Mouse (Mus musculus) intestine, embryonic 15.5 days (tissue): Measurements from ENCODE around the gene Gm853. TPM values are rescaled to one million over a fixed set of nuclear protein-coding genes. Genes with fewer than 3 reads are reported as not detected.

Experiments used
- ATAC-seq: fragments of 200-750 bp; cut with Nextera tagmentation; 2 replicates; pipeline ENCODE4 v1.8.0; 2017; ENCODE audit warnings: moderate TSS enrichment, moderate library complexity
- H3K27ac ChIP-seq: fragments of 300-500 bp; sonication (generic); 2 replicates; pipeline ENCODE4 v1.5.1; 2015; ENCODE audit warnings: mild to moderate bottlenecking, inconsistent platforms
- H3K27me3 ChIP-seq: fragments of 300-500 bp; sonication (generic); replicated peaks from 2 replicates; pipeline ENCODE4 v1.6.1; 2015; ENCODE audit warnings: inconsistent platforms
- H3K36me3 ChIP-seq: fragments of 300-500 bp; sonication (generic); 2 replicates; pipeline ENCODE4 v1.6.1; 2015; ENCODE audit warnings: inconsistent platforms
- H3K4me1 ChIP-seq: fragments of 300-500 bp; sonication (generic); replicated peaks from 2 replicates; pipeline ENCODE4 v1.6.1; 2015; ENCODE audit warnings: inconsistent platforms
- H3K4me2 ChIP-seq: fragments of 300-500 bp; sonication (generic); replicated peaks from 2 replicates; pipeline ENCODE4 v1.6.1; 2015; ENCODE audit warnings: mild to moderate bottlenecking, inconsistent platforms
- H3K4me3 ChIP-seq: fragments of 300-500 bp; sonication (generic); replicated peaks from 2 replicates; pipeline ENCODE4 v1.5.1; 2015; ENCODE audit warnings: inconsistent platforms
- H3K9ac ChIP-seq: fragments of 300-500 bp; sonication (generic); 2 replicates; pipeline ENCODE4 v1.6.1; 2015; ENCODE audit warnings: inconsistent platforms
- H3K9me3 ChIP-seq: fragments of 300-500 bp; sonication (generic); 2 replicates; pipeline ENCODE4 v1.6.1; 2016; ENCODE audit warnings: inconsistent platforms
- WGBS: fragments of 180-500 bp; shearing (Covaris S2); methylation state at CpG from one replicate; pipeline ENCODE4 v1.1.7; 2015; 5-methylcytosine and 5-hydroxymethylcytosine counted together
- polyA plus RNA-seq: library from polyadenylated mRNA; unstranded; fragments of >200 nt; fragmentation: Nextera tagmentation; extraction: Ambion mirVana; gene quantifications from 2 replicates; pipeline ENCODE4 v1.2.1, GENCODE M21; 2015

Gm853 gene
- polyA plus RNA-seq, 1 experiment from 2014 or later: not detected

DNA sequence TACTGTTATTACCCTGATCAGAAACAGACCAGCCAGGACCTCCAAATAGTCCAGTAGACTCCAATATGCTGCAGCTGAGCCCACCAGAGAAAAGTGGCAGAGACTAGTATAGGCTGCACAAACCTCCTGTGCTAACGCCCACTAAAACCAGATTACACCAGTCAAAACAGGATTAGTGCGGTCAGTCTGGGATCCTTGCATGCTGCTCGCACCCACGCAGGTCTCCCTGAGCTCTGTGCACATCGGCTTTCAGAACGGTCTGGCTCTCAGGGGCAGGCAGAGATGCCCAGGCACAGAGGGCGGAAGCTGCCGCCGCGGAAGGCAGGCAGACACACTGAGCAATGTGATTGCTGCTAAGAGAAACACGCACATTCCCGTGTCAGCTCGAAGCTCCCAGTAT, 39.2 kb downstream of the Gm853 start:
- Histone ChIP-seq H3K9me3 (no peaks in the 10 kb centered on the region), H3K4me2 (no peak overlapping the region), H3K4me1 (0 out of 2 replicates have a peak, but pooled peaks cover 4% of the 10 kb centered on the region), H3K9ac (no peak overlapping the region; the same call in 1 of the 2 replicates), H3K27me3 (no peaks in the 10 kb centered on the region), H3K4me3 (no peak overlapping the region), H3K27ac (no peak overlapping the region), H3K36me3 (no peaks in the 10 kb centered on the region)
- no peak for ATAC-seq
- 63% methylated on average over 13 of the region's 13 CpGs for WGBS

DNA sequence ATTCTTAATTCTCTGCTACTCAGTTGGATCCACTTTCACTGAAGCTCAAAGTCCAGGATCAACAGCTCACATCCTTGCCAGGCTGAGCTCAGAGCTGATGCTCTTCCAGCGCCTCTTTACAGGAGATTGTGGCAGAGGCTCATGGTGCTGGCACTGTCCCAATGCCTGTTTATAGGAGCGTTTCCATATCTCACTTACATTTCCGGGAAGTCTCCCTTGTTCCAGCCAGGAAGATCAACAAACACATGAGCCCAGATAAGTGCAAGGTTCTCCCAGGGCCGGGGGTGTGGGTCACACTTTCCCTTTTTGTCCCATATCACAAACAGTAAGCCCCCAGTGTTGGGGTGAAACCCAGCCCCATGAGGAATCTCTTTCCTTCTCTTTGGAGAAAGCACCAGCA, 40.3 kb downstream of the Gm853 start:
- WGBS: 33% methylated on average over 4 of the region's 4 CpGs

GRCm38 (mm10) chr4:130180909-130181602, 41.1 kb downstream of the Gm853 start:
- 75% methylated on average over 7 of the region's 7 CpGs for WGBS
- no peaks in the 10 kb centered on the region for H3K9me3 ChIP-seq
- ATAC-seq: no peak
- no peak overlapping the region for H3K4me2 ChIP-seq
- H3K36me3 ChIP-seq: no peaks in the 10 kb centered on the region
- H3K4me3 ChIP-seq: no peak overlapping the region
- no peak overlapping the region for H3K9ac ChIP-seq
- no peak overlapping the region for H3K27ac ChIP-seq
- peaks cover 16% of the 10 kb centered on the region for H3K4me1 ChIP-seq
- no peaks in the 10 kb centered on the region for H3K27me3 ChIP-seq

More for the DNA sequence above, 40.3 kb downstream of the Gm853 start:
- H3K36me3 ChIP-seq: no peaks in the 10 kb centered on the region
- H3K9me3 ChIP-seq: no peaks in the 10 kb centered on the region
- H3K27me3 ChIP-seq: no peaks in the 10 kb centered on the region
- peaks cover 12% of the 10 kb centered on the region for H3K4me1 ChIP-seq
- no peak overlapping the region for H3K9ac ChIP-seq
- no peak for ATAC-seq
- H3K4me3 ChIP-seq: no peak overlapping the region
- H3K27ac ChIP-seq: no peak overlapping the region
- no peak overlapping the region for H3K4me2 ChIP-seq

DNA sequence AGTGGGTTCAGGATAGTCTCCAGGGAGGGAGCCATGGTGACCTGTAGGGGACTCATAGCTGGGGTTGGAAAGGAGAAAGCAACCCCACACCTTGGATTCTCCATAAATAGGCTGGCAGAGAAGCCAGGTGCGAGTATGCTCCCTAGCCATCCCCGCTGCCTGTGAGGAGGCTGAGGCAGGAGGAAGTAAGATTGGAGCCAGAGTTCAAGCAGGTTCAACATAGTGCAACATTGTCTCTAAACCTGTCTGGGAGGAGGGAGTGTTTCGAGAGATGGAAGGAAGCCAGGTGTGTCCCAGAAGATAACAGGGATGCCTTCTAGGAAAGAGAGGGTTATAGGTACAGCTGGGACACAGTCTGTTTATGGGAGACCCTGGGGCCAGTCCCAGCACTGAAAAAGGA, 42.3 kb downstream of the Gm853 start:
- no peaks in the 10 kb centered on the region for H3K36me3 ChIP-seq
- H3K9me3 ChIP-seq: no peaks in the 10 kb centered on the region
- no peak overlapping the region for H3K9ac ChIP-seq
- H3K4me1 ChIP-seq: peaks cover 27% of the 10 kb centered on the region
- no peak overlapping the region for H3K4me2 ChIP-seq
- 73% methylated on average over 3 of the region's 3 CpGs for WGBS
- ATAC-seq: no peak
- no peak overlapping the region for H3K27ac ChIP-seq
- H3K4me3 ChIP-seq: no peak overlapping the region
- no peaks in the 10 kb centered on the region for H3K27me3 ChIP-seq

- ATAC-seq: no peak
- peaks cover 41% of the 10 kb centered on the region for H3K4me1 ChIP-seq
- H3K27me3 ChIP-seq: peaks cover 4% of the 10 kb centered on the region
- H3K4me3 ChIP-seq: no peak overlapping the region
- H3K9me3 ChIP-seq: no peaks in the 10 kb centered on the region
- H3K36me3 ChIP-seq: no peaks in the 10 kb centered on the region
- H3K9ac ChIP-seq: no peak overlapping the region
- no peak overlapping the region for H3K4me2 ChIP-seq
- no peak overlapping the region for H3K27ac ChIP-seq
- WGBS: 59% methylated on average over 7 of the region's 7 CpGs
Observed at GRCm38 (mm10) chr4:130177536-130177935, 44.7 kb downstream of the Gm853 start.

DNA sequence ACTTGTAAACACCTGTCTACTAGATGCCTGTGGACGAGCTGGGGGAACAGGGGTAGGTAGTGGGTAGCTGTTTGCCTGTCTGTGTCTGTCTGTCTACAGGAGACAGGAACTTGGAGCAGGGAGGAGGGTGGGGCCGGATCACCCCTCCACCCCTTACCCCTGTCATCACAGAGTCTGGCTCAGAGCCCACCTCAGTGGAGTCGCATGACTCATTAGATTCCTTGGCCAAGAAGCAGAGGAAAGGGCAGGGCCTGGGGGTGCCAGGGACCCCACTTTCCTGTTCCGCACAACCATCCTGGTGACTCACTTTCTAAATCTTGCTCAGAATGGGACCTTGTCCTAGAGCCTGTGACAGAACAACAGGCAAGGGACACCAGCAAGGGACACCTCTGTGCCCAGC, 45.1 kb downstream of the Gm853 start:
- H3K27me3 ChIP-seq: peaks cover 4% of the 10 kb centered on the region

GRCm38 (mm10) chr4:130176156-130176720, 46.0 kb downstream of the Gm853 start:
- Histone ChIP-seq H3K4me3 (no peak overlapping the region), H3K36me3 (no peaks in the 10 kb centered on the region), H3K27ac (peak overlapping the region; percentile 78; the same call in 1 of the 2 replicates), H3K27me3 (peaks cover 4% of the 10 kb centered on the region), H3K9me3 (no peaks in the 10 kb centered on the region), H3K4me2 (no peak overlapping the region), H3K4me1 (peaks cover 53% of the 10 kb centered on the region), H3K9ac (no peak overlapping the region)
- ATAC-seq: no peak
- 78% methylated on average over 5 of the region's 5 CpGs for WGBS

More for the DNA sequence above, 45.1 kb downstream of the Gm853 start:
- Histone ChIP-seq H3K4me3 (no peak overlapping the region), H3K4me2 (no peak overlapping the region), H3K27ac (0 out of 2 replicates have a peak overlapping the region, but pooled peaks have one; percentile 36), H3K9me3 (no peaks in the 10 kb centered on the region), H3K36me3 (no peaks in the 10 kb centered on the region), H3K4me1 (peaks cover 45% of the 10 kb centered on the region), H3K9ac (no peak overlapping the region)
- WGBS: 53% methylated on average over 4 of the region's 4 CpGs
- no peak for ATAC-seq

- Histone ChIP-seq H3K4me2 (peak within 1 kb of the TSS; percentile 69), H3K4me3 (peak within 1 kb of the TSS; percentile 39), H3K9me3 (no peaks in the 10 kb centered on the region), H3K4me1 (peaks cover 56% of the 10 kb centered on the region), H3K9ac (peak within 1 kb of the TSS; percentile 46), H3K27me3 (peaks cover 4% of the 10 kb centered on the region), H3K27ac (peak within 1 kb of the TSS; percentile 78), H3K36me3 (no peaks in the 10 kb centered on the region)
- 3% methylated on average over 14 of the region's 14 CpGs for WGBS
- peak; percentile 59 for ATAC-seq
Observed at GRCm38 (mm10) chr4:130175072-130175711, 47.0 kb downstream of the Gm853 start, which contains the start of gene Tinagl1. TSS of gene Tinagl1 (minus strand) at chr4:130175122.

DNA sequence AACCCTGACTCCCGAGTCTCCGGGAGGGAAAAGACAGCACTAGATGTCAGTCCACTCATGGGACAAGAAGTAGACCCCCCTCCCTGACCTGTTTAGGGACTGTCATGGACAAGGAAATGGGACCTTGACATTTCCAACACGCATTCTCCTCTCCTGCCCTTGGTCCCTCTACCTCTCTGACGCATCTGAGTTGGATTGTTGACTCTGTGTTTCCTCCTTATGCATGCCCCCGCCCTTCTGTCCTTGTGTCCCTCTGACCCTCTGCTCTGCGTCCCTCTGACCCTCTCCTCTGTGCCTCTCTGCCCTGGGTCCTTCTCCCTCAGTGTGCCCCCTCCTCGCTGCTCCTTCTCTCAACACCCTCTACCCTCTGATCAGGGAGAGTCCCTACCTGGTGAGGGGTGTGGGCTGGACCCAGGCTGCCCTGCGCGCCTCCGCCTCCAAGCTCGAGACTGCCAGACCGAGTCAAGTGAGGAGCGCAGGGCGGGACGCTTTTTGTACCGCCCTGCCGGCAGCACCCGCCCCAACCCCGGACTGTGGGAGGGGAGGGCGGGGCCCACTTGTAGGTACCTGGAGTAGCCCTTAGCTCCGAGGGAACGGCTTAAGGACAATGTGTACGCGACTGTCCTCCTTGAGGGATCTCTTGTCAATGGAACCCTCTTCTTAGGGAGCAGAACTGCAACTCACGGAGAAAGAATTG, 47.7 kb downstream of the Gm853 start:
- Histone ChIP-seq H3K9me3 (no peaks in the 10 kb centered on the region), H3K4me3 (peak overlapping the region; percentile 39), H3K4me1 (peaks cover 59% of the 10 kb centered on the region), H3K27me3 (peaks cover 4% of the 10 kb centered on the region), H3K36me3 (no peaks in the 10 kb centered on the region), H3K27ac (peak overlapping the region; percentile 78), H3K9ac (peak overlapping the region; percentile 46), H3K4me2 (peak overlapping the region; percentile 69)
- WGBS: 2% methylated on average over 25 of the region's 25 CpGs
- ATAC-seq: peak; percentile 85

- peak overlapping the region; percentile 46 for H3K9ac ChIP-seq
- H3K4me2 ChIP-seq: peak overlapping the region; percentile 69
- H3K4me3 ChIP-seq: peak overlapping the region; percentile 39
- no peaks in the 10 kb centered on the region for H3K9me3 ChIP-seq
- H3K4me1 ChIP-seq: peaks cover 65% of the 10 kb centered on the region
- 42% methylated on average over 19 of the region's 19 CpGs for WGBS
- peaks cover 4% of the 10 kb centered on the region for H3K27me3 ChIP-seq
- H3K27ac ChIP-seq: peak overlapping the region; percentile 78
- H3K36me3 ChIP-seq: no peaks in the 10 kb centered on the region
- peak; percentile 16 for ATAC-seq
Observed at GRCm38 (mm10) chr4:130173911-130174311, 48.3 kb downstream of the Gm853 start.

- Histone ChIP-seq H3K4me1 (peaks cover 72% of the 10 kb centered on the region), H3K4me2 (peak overlapping the region; percentile 69), H3K36me3 (no peaks in the 10 kb centered on the region), H3K9ac (peak overlapping the region; percentile 46; the same call in 1 of the 2 replicates), H3K27ac (peak overlapping the region; percentile 78), H3K27me3 (peaks cover 4% of the 10 kb centered on the region), H3K4me3 (peak overlapping the region; percentile 39), H3K9me3 (no peaks in the 10 kb centered on the region)
- ATAC-seq: no peak
- WGBS: 68% methylated on average over 11 of the region's 11 CpGs
Observed at GRCm38 (mm10) chr4:130173060-130173822, 49.0 kb downstream of the Gm853 start.
